Mouse (Mus musculus) limb, embryonic 13.5 days (tissue): ENCODE data around the gene Cd101. TPM values are rescaled to one million over a fixed set of nuclear protein-coding genes. Genes with fewer than 3 reads are reported as not detected.

Experiments
- ATAC-seq: fragments of 200-750 bp; cut with Nextera tagmentation; 2 replicates; pipeline ENCODE4 v1.8.0; 2017; ENCODE audit warnings: low read depth, moderate number of reproducible peaks, moderate TSS enrichment; ENCODE audit not compliant: low FRiP score
- H3K27ac ChIP-seq: fragments of 300-500 bp; sonication (generic); 2 replicates; pipeline ENCODE4 v1.5.1; 2015; ENCODE audit warnings: inconsistent platforms, mild to moderate bottlenecking, moderate library complexity
- H3K27me3 ChIP-seq: fragments of 300-500 bp; sonication (generic); 2 replicates; pipeline ENCODE4 v1.6.1; 2015; ENCODE audit warnings: mild to moderate bottlenecking, inconsistent platforms
- H3K36me3 ChIP-seq: fragments of 300-500 bp; sonication (generic); 2 replicates; pipeline ENCODE4 v1.6.1; 2015; ENCODE audit warnings: inconsistent platforms, mild to moderate bottlenecking, moderate library complexity
- H3K4me1 ChIP-seq: fragments of 300-500 bp; sonication (generic); 2 replicates; pipeline ENCODE4 v1.6.1; 2015; ENCODE audit warnings: inconsistent platforms
- H3K4me2 ChIP-seq: fragments of 300-500 bp; sonication (generic); replicated peaks from 2 replicates; pipeline ENCODE4 v1.6.1; 2015; ENCODE audit warnings: inconsistent platforms, mild to moderate bottlenecking, moderate library complexity
- H3K4me3 ChIP-seq: fragments of 300-500 bp; sonication (generic); 2 replicates; pipeline ENCODE4 v1.5.1; 2015; ENCODE audit warnings: moderate library complexity, mild to moderate bottlenecking, inconsistent platforms
- H3K9ac ChIP-seq: fragments of 300-500 bp; sonication (generic); 2 replicates; pipeline ENCODE4 v1.6.1; 2015; ENCODE audit warnings: mild to moderate bottlenecking, inconsistent platforms
- H3K9me3 ChIP-seq: fragments of 300-500 bp; sonication (generic); 2 replicates; pipeline ENCODE4 v1.6.1; 2016; ENCODE audit warnings: inconsistent platforms
- WGBS: fragments of 180-500 bp; shearing (Covaris S2); methylation state at CpG from one replicate; pipeline ENCODE4 v1.1.7; 2015; 5-methylcytosine and 5-hydroxymethylcytosine counted together
- polyA plus RNA-seq: library from polyadenylated mRNA; unstranded; fragments of >200 nt; fragmentation: Nextera tagmentation; extraction: Ambion mirVana; gene quantifications from 2 replicates; pipeline ENCODE4 v1.2.1, GENCODE M21; 2015

The Cd101 gene
- 0.11 TPM in 1 of 2 replicates, not detected in the other for polyA plus RNA-seq

DNA sequence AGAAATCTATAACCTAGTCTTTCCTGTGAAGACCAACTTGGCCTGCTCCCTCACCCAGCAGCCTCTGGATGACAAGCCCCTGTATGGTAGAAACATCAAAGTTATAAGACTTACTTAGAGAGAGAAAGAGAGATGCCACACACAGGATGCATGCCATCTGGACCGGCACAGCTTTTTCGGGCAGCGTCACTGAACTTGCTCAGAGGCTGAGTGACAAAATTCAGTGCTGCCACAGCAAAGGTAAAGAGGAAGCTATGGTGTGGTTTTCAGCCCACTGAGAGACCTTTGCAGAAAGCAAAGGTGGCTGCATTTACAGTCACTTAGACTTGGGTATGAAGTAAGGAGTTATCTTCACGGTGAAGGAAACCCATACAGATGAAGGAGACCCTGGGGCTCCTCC lies at the start of gene Cd101:
TSS of gene Cd101 (minus strand) at position 218 of the 400 bp plus-strand sequence.
- no peak for ATAC-seq
- H3K4me2 ChIP-seq: no peak within 1 kb of the TSS
- H3K4me3 ChIP-seq: no peak within 1 kb of the TSS
- no peak within 1 kb of the TSS for H3K9ac ChIP-seq
- WGBS: 89% methylated on average over 4 of the region's 4 CpGs
- no peaks in the 10 kb centered on the region for H3K36me3 ChIP-seq
- peaks cover 12% of the 10 kb centered on the region; the same call in 1 of the 2 replicates for H3K4me1 ChIP-seq
- no peak within 1 kb of the TSS for H3K27ac ChIP-seq
- no peaks in the 10 kb centered on the region for H3K9me3 ChIP-seq
- H3K27me3 ChIP-seq: no peaks in the 10 kb centered on the region

DNA sequence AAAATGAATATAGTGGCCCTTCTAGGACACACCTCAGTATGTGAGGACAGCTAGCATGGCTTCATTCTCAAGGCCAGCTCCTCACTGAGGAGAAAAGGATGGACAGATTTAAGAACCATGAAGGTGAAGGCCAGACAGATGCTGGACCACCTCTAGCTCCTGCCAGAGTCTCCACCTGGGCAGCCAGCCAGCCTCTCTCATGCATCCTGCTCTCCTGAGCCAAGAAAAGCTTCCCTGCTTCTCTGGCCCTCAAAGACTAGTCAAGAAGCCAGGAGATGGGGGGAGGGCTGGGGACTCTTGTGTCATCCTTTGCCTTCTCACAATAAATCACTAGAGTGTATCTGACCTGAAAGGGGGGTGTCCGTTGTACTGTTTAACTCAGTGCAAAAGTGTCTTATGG lies 49.0 kb upstream of the Cd101 start:
- H3K27me3 ChIP-seq: no peaks in the 10 kb centered on the region
- no peak overlapping the region for H3K9ac ChIP-seq
- no peaks in the 10 kb centered on the region for H3K9me3 ChIP-seq
- H3K4me2 ChIP-seq: no peak overlapping the region
- no peak overlapping the region; the same call in 1 of the 2 replicates for H3K27ac ChIP-seq
- H3K36me3 ChIP-seq: peaks cover 51% of the 10 kb centered on the region
- H3K4me1 ChIP-seq: peaks cover 29% of the 10 kb centered on the region
- 0 out of 2 replicates have a peak, but pooled peaks have one; percentile 15 for ATAC-seq
- 93% methylated on average over 1 of the region's 1 CpGs for WGBS
- H3K4me3 ChIP-seq: no peak overlapping the region

DNA sequence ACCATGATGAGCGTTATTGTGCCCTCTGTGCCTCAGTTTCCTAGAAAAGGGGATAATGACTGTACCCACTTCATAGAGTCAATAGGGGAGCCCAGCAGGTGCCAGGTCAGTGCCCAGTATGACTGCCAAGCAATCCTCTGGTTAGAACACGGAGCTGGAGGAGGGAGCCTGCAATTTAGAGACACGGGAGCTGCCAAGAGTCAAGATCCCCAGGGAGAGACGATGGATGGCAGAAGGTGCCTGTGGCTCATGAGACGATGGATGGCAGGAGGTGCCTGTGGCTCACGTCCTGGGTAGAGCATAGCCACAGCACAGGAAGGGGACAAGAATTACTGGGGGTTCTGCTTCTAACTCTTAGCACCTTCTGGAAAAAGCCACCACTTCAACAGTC lies 48.3 kb upstream of the Cd101 start:
- Histone ChIP-seq H3K9me3 (no peaks in the 10 kb centered on the region), H3K9ac (no peak overlapping the region), H3K4me2 (no peak overlapping the region), H3K4me3 (no peak overlapping the region), H3K4me1 (peaks cover 31% of the 10 kb centered on the region), H3K36me3 (peaks cover 56% of the 10 kb centered on the region), H3K27ac (no peak overlapping the region), H3K27me3 (no peaks in the 10 kb centered on the region)
- 90% methylated on average over 6 of the region's 6 CpGs for WGBS
- ATAC-seq: no peak

DNA sequence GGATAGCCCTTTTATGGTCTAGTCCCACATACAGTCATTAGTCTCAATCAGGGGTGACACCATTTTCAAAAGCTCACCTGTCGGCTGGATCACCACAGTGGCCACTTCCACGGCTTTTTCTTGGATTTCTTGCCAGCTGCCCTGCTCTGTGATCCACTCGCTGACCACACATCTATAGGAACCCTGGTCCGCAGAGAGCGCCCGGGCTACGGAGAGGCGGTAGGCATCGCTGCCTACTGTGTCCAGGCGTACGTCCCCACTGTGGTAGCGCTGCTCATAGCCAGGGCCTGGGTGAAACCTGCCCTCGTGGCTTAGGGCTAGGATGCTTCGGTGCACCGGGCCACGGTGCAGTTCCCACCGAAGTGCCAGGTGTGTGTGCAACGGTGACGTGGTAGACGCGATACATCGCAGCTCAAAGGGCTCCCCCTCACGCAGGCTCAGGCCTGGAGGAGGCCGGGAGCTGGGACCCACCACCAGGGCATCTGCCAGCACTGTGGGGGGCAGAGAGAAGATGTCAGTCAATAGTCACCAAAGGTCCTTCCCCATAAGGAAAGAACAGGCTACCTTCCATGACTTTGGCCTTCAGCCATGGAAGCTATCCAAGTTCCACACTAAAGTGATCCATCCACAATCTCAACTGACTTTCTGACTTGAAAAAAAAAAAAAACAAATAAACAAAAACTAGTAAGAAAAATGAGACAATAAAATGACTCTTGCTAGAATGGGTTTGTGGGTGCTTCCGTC lies 47.8 kb upstream of the Cd101 start:
- peaks cover 37% of the 10 kb centered on the region for H3K4me1 ChIP-seq
- no peak overlapping the region for H3K4me3 ChIP-seq
- no peak for ATAC-seq
- no peaks in the 10 kb centered on the region for H3K27me3 ChIP-seq
- peaks cover 61% of the 10 kb centered on the region for H3K36me3 ChIP-seq
- WGBS: 95% methylated on average over 25 of the region's 25 CpGs
- H3K27ac ChIP-seq: no peak overlapping the region
- H3K9ac ChIP-seq: no peak overlapping the region
- no peak overlapping the region for H3K4me2 ChIP-seq
- H3K9me3 ChIP-seq: no peaks in the 10 kb centered on the region

DNA sequence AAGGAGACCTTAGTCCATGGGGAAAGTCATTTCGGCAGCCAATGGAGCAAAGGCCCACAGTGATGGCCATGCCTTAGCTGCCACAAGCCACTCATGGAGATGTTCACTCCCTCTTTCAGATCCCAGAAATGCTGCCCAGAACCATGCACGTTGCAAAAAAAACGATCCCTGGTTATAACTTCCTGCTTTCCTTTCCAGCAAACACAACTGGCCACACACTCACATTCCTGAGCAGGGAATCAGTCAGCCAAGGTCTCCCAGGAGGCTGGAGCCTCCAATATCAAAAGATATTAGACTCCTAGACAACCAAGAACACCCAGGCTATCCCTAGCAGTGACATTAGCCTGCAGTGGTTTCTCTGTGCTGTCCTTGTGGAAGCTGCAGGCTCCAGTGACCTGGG lies 46.5 kb upstream of the Cd101 start:
- Histone ChIP-seq H3K9ac (no peak overlapping the region), H3K27me3 (no peaks in the 10 kb centered on the region), H3K4me2 (no peak overlapping the region), H3K27ac (0 out of 2 replicates have a peak overlapping the region, but pooled peaks have one; percentile 24), H3K36me3 (peaks cover 65% of the 10 kb centered on the region), H3K4me3 (no peak overlapping the region), H3K9me3 (no peaks in the 10 kb centered on the region), H3K4me1 (peaks cover 34% of the 10 kb centered on the region)
- ATAC-seq: no peak
- WGBS: 63% methylated on average over 3 of the region's 3 CpGs

DNA sequence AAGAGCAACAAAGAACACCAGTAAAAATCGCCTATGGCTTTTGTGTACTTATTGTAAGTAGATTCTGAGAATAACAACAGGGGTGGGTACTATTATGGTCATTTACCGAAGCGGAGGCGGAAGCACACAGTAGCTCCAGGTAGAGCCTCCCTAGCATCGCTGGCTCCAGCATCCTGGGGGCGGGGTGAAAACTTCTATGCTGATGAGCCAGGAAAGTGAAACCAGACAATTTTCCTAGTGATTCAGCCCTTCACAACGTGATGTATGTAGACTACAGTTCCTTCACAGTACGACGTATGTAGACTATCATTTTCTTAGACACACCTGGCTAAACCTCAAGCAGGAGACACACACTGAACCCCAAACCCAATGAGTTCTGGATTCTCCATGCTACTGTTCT lies 44.0 kb upstream of the Cd101 start:
- Histone ChIP-seq H3K27ac (no peak overlapping the region), H3K9ac (no peak overlapping the region), H3K4me3 (no peak overlapping the region), H3K4me2 (no peak overlapping the region), H3K9me3 (no peaks in the 10 kb centered on the region), H3K36me3 (peaks cover 62% of the 10 kb centered on the region), H3K27me3 (no peaks in the 10 kb centered on the region), H3K4me1 (peaks cover 44% of the 10 kb centered on the region)
- WGBS: 78% methylated on average over 9 of the region's 9 CpGs
- no peak for ATAC-seq

DNA sequence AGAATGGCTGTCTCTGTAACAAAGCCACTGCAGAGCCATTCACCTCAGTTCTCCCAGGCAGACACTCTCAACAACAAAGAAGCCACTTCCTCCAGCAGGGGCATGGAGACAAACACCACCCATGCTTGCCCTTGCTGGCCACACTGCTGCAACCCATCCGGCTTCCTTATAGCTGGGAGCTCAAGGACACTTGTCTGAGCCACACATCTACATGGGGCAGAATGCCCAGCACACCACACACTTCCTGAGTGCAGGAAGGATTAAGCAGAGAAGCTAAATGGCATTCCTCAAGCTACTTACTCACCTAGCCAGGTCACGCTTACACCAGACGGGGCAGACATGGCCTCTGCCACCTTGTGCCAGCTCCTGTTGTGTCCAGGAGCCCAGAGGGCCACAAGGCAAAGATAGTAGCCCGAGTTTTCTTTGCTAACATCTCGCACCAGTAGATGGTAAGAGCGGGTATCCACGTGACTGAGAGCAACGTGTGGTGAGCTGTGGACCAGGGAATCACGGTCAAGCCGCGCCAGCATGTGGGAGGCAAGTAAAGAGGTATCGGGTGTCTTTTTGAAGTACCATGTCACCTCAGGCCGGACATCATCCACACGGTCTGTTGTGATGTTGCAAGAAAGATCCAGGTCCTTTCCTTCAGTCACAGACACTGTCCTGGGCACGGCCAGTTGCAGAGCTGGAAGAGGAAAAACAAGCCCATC lies 43.3 kb upstream of the Cd101 start:
- no peak overlapping the region for H3K4me3 ChIP-seq
- H3K36me3 ChIP-seq: peaks cover 55% of the 10 kb centered on the region
- H3K4me2 ChIP-seq: no peak overlapping the region
- WGBS: 79% methylated on average over 15 of the region's 15 CpGs
- ATAC-seq: no peak
- H3K4me1 ChIP-seq: peaks cover 43% of the 10 kb centered on the region
- H3K27me3 ChIP-seq: no peaks in the 10 kb centered on the region
- H3K27ac ChIP-seq: no peak overlapping the region
- H3K9ac ChIP-seq: no peak overlapping the region
- no peaks in the 10 kb centered on the region for H3K9me3 ChIP-seq

DNA sequence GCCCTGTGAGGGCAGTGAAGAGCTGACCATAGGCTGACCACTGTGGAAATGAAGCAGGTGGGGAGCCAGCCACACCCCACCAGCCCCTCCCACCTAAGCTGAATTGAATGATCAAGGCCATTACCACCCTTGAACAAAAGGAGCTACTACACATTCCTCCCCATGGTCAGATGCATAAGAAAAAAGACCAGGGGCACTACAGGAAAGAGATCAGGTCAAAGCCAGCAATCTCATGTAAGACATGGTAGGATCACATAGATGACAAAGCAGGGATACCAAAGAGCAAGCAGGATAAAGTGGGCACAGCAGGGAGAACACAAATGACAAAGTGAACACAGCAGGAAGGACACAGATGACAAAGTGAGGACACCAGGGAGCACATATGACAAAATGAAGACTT lies 42.2 kb upstream of the Cd101 start:
- H3K4me1 ChIP-seq: peaks cover 43% of the 10 kb centered on the region
- no peak overlapping the region for H3K9ac ChIP-seq
- no peak overlapping the region for H3K27ac ChIP-seq
- no peak overlapping the region for H3K4me2 ChIP-seq
- peaks cover 50% of the 10 kb centered on the region for H3K36me3 ChIP-seq
- H3K4me3 ChIP-seq: no peak overlapping the region
- H3K27me3 ChIP-seq: no peaks in the 10 kb centered on the region
- no peak for ATAC-seq
- H3K9me3 ChIP-seq: no peaks in the 10 kb centered on the region

DNA sequence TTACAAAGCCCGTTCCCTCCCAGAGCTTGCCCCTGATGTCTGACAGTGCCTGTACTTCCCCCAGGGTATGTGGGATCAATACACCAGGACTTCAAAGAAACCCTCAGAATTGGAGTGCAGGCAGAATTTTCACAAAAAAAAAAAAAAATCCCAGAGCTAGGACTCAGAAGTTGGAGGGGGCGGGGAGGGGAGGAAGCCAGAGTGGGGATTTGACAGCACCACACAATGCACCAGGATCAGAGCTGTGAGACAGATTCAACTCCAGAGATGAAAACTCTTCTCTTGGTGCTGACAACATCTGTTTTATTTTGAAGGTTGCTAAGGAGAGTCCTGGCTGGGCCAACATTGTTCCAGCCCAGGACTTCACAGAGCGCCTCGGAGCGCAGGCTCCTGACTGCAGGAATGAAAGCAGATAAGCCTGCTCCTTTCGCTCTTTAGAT lies 41.5 kb upstream of the Cd101 start:
- Histone ChIP-seq H3K27me3 (no peaks in the 10 kb centered on the region), H3K9ac (no peak overlapping the region), H3K4me3 (no peak overlapping the region), H3K9me3 (no peaks in the 10 kb centered on the region), H3K4me1 (peaks cover 39% of the 10 kb centered on the region), H3K36me3 (peaks cover 43% of the 10 kb centered on the region), H3K4me2 (no peak overlapping the region), H3K27ac (no peak overlapping the region; the same call in 1 of the 2 replicates)
- ATAC-seq: peak; percentile 64
- WGBS: 58% methylated on average over 6 of the region's 6 CpGs

DNA sequence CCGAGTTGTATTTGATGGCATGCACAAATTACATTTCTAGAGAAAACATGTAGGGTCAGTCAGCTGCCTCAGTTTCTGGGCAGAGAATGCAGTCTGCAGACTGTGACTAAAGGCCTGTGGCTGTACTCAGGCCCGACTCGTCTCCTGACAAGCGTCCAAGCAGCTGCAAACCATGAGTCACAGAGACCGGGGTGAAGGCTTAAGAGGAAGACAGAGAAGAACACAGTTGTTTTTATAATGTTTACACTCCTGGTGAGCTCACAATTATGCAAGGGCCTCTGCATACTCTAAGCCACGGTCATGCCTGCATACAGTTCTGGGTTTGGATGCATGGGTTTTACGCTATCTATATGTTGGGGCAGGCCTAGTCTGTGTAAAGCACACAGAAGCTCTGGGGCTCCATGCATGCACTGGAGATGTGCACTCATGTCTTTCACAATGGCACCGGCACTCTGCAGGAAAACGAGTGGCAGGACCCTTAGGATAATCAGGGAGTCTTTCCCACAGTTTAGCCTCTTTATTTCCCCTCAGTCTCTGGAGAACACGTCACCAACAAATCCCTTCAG lies 41.0 kb upstream of the Cd101 start:
- Histone ChIP-seq H3K4me2 (no peak overlapping the region), H3K9me3 (no peaks in the 10 kb centered on the region), H3K4me3 (no peak overlapping the region), H3K27me3 (no peaks in the 10 kb centered on the region), H3K36me3 (peaks cover 38% of the 10 kb centered on the region), H3K4me1 (peaks cover 37% of the 10 kb centered on the region), H3K9ac (no peak overlapping the region), H3K27ac (no peak overlapping the region)
- WGBS: 54% methylated on average over 10 of the region's 10 CpGs
- ATAC-seq: no peak

DNA sequence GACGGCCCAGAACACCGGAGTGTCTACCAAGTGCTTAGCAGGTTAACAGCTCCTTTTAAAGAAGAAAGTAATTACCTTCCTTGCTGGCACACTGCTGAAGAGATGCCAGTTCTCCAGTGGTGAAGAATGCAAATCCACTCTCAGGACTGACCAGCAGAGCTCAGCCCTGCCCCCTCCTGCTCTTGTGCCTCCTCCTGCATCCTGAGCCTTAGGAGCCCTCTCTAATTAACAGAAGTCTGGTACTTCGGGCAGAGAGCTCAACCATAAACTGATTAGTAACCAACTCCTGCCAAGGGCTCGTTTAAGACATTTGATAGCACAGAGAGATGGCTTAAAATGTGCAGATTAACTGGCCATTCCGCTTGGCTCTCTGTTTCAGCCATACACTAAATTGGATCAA lies 39.3 kb upstream of the Cd101 start:
- Histone ChIP-seq H3K27ac (no peak overlapping the region), H3K36me3 (peaks cover 38% of the 10 kb centered on the region), H3K4me3 (no peak overlapping the region), H3K9ac (no peak overlapping the region), H3K4me1 (peaks cover 37% of the 10 kb centered on the region), H3K4me2 (no peak overlapping the region), H3K9me3 (no peaks in the 10 kb centered on the region), H3K27me3 (no peaks in the 10 kb centered on the region)
- 25% methylated on average over 5 of the region's 5 CpGs for WGBS
- no peak for ATAC-seq

DNA sequence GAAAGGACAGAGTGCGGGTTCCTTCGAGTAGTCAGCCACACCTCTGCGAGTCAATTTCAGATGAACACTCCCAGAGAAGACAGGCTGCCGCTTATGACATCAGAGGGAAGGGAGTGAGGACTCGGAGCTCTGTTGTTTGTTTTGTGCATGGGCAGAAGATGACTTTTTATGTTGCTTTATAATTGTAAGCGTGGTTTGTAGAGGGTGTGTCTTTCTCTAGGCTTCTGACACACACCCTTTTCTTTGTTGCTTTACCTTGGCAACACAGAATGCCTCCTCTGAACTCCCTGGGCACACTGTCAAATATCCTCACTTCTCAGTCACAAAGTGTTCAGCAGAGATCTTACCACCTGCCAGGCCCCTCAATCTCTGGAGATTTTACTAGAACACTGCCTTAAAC lies 36.8 kb upstream of the Cd101 start:
- no peaks in the 10 kb centered on the region for H3K9me3 ChIP-seq
- H3K4me3 ChIP-seq: no peak overlapping the region
- no peaks in the 10 kb centered on the region for H3K27me3 ChIP-seq
- H3K4me1 ChIP-seq: peaks cover 28% of the 10 kb centered on the region
- H3K9ac ChIP-seq: no peak overlapping the region
- no peak for ATAC-seq
- peaks cover 30% of the 10 kb centered on the region for H3K36me3 ChIP-seq
- no peak overlapping the region for H3K27ac ChIP-seq
- no peak overlapping the region for H3K4me2 ChIP-seq
- 85% methylated on average over 6 of the region's 6 CpGs for WGBS
